Mouse (Mus musculus): ENCODE results near the gene Acads. TPM values are rescaled to one million over a fixed set of nuclear protein-coding genes. Genes with fewer than 3 reads are reported as not detected.

The Acads gene
- polyA plus RNA-seq, 1 experiment from 2014 or later: 141 TPM

DNA sequence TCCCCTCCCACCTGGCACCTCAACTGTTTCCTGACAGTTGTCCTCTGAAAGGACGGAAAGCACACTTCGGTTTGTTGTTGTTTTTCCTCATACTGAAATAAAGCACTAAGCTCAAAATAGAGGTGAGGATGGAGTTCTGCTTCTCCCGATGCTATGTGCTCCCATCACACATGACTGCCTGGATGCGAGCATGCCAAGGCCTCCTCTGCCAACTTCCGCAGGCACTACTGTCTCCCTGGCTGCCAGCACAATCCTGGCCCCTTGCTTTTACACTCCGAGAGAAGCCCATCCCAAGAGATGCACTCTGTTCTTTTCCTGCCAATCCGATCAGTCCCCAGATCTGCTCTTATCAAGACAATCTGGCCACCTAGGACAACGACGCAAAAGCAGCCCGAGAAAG is 24.4 kb upstream of the Acads start:
- no peaks in the 10 kb centered on the region for H3K27me3 ChIP-seq
- ATAC-seq: no peak
- in situ Hi-C loops (cut with MboI; ENCODE audit: low pct_unique_long_range_greater_than_20kb): no loop called here
- ChIA-PET POLR2A (interaction anchor here (2.1 kb wide), 1 partner anchor 8 kb away, joined by 6 read pairs; no protein-coding TSS in a partner anchor), CTCF (interaction anchor here (5.1 kb wide), 1 partner anchor 18 kb away, joined by 14 read pairs; no protein-coding TSS in a partner anchor)
- TF ChIP-seq CTCF (IDR thresholded peaks at IDR 0.05): no peak
- no peak for DNase-seq (ENCODE audit: low read depth, low spot score)

DNA sequence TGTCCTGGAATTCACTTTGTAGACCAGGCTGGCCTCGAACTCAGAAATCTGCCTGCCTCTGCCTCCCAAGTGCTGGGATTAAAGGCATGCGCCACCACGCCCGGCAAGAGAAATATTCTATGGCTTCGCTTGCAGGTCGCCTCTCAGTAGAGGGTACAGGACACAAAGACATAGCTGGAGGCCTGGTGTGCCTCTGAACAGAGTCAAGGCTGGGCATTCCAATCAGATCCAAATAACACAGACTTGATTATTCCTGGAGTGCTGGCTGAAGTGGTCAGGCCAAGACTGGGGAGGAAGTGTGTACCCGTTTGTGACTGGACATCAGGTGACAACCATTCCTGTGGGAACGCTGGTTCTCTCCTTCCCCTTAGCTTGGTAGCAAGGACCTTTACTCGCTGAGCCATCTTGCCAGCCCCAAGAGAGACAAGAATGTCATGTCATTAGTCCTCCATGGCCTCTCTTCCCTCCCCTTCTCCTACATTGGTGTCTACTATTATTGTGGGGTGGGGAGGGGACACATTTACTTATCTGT is 23.1 kb upstream of the Acads start:
- DNase-seq (ENCODE audit: low read depth, low spot score) (no peak), ATAC-seq (no peak)
- ChIA-PET CTCF (interaction anchor here (5.1 kb wide), 1 partner anchor 17 kb away, joined by 14 read pairs; no protein-coding TSS in a partner anchor), POLR2A (interaction anchor here (2.1 kb wide), 1 partner anchor 10 kb away, joined by 6 read pairs; no protein-coding TSS in a partner anchor)
- in situ Hi-C loops (cut with MboI; ENCODE audit: low pct_unique_long_range_greater_than_20kb): no loop called here
- H3K27me3 ChIP-seq: no peaks in the 10 kb centered on the region
- TF ChIP-seq CTCF (IDR thresholded peaks at IDR 0.05): no peak

DNA sequence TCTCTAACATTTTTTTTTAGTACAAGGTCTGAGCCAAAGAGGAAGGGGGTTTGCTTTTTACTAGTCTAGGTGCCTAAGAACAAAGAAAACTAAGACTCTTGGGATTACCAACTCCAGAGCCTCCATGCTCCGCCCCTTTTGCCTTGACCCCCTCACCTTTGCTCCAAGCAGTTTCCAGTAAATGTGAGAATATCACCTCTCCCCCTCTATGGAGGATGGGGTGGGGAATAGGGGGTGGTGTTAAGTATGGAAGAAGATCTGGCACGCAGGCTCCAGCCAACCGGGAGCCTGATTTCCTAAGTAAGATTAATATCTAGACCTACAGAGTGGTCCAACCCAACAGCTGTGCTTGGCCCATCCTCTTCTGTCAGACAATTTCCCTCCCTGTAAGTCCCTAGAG is 21.6 kb upstream of the Acads start:
- no peak for TF ChIP-seq CTCF (IDR thresholded peaks at IDR 0.05)
- ATAC-seq (no peak), DNase-seq (ENCODE audit: low read depth, low spot score) (no peak)
- ChIA-PET POLR2A (no interaction called here), CTCF (no interaction called here)
- no peaks in the 10 kb centered on the region for H3K27me3 ChIP-seq
- in situ Hi-C loops (cut with MboI; ENCODE audit: low pct_unique_long_range_greater_than_20kb): no loop called here

DNA sequence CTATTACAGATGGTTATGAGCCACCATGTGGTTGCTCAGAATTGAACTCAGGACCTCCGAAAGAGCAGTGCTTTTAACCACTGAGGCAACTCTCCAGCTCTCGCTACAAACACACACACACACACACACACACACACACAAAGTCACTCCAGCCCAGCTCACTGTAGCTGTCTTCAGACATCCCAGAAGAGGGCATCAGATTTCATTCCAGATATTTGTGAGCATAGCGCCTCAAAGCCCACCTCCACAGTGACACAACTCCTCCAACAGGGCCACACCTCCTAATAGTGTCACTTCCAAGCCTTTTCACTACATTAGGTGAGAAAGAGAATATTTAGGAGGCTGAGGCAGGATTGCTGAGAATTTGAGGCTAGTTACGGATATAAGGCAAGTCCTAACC is 20.0 kb upstream of the Acads start:
- H3K27me3 ChIP-seq: no peaks in the 10 kb centered on the region
- DNase-seq (ENCODE audit: low read depth, low spot score): no peak
- no peak for TF ChIP-seq CTCF (IDR thresholded peaks at IDR 0.05)
- POLR2A ChIA-PET: no interaction called here
- in situ Hi-C loops (cut with MboI; ENCODE audit: low pct_unique_long_range_greater_than_20kb): no loop called here
- CTCF ChIA-PET: no interaction called here
- ATAC-seq: no peak

DNA sequence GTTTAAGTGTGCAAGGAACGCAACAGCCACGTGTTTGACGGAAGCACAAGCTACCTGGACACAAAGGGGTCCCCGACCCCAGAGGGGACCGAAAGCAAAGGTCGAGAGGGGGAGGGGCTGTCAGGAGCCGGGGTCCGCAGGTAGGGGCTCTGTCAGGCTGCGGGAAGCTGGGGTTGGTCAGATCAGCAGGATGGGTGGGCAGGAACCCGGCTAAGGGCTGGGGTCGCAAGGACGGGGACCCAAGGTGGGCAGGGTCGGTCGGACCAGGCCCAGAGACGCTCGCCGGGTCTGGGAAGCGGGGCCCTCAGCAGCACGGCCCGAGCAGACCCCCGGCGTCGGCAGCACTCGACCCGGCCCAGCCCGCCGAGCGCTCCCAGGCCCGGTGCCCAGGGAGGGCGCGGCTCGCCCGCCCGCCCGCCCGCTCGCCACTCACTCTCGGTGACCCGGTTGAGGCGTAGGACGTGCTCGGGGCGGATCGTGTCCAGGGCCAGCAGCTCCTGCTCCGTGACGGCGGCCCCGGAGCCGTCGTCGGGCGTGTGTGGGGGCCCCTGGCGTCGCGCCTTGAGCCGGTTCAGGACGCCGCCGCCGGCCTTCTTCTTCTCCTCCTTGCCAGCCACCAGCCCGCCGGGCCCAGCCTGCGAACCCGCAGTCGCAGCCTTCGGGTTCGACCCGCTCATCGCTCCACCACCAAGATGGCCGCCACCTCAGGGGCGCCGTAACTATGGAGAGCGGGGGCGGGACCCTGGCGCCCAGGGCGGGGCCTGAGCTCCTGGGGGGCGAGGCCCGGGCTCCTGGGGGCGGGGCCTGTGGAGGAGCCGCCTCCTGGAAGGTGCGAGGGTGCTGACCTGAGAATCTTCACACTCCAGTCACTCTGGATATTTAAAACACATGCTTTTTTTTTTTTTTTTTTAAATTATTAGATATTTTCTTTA is 15.4 kb upstream of the Acads start, which contains the start of gene Unc119b:
Gene Unc119b (minus strand): TSS at position 742 of the 932 bp plus-strand sequence.
- H3K27me3 ChIP-seq: no peaks in the 10 kb centered on the region
- ChIA-PET POLR2A (interaction anchor here (0.6 to 1.9 kb wide), 2 partner anchors 9 to 11 kb away, joined by 3 to 5 read pairs; no protein-coding TSS in a partner anchor), CTCF (interaction anchor here (1.0 to 1.9 kb wide), 4 partner anchors 9 to 156 kb away, joined by 3 to 8 read pairs (median 4); no protein-coding TSS in a partner anchor)
- in situ Hi-C loops (cut with MboI; ENCODE audit: low pct_unique_long_range_greater_than_20kb): no loop called here
- ATAC-seq (peak; percentile 79), DNase-seq (ENCODE audit: low read depth, low spot score) (no peak)
- no peak for TF ChIP-seq CTCF (IDR thresholded peaks at IDR 0.05)

DNA sequence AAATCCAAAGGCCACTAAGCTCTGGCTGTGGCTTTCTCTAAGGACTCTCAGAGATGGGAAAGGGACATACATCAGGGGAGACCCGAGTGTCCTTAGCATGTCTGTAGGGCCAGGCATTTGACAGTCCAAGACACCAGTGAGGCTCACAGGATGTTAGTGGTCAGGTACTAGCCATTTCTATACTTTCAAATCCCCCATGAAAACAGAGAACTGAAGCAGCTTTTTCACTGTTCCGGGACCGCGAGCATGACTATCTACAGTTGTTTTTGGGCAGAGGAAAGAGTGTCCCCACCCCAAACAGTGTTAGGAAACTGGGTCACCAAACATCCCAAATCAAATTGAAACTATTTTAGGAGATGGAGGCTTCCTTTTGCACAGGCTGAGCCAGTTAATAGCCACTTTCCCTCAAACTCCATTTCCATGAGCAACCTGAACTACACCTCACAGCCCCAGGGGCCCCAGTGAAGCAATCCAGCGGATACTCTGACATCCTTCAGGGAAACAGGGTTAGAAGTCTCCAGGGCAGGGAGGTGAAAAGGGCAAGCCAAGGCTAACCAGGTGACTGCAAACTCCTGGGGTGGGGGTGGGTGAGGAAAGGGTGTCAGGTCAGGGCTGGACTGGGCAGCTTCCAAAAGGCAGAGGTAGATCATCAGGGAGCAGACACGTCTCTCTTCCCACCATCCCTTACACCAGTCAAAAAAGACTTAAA is 14.4 kb upstream of the Acads start:
- ATAC-seq (no peak), DNase-seq (ENCODE audit: low read depth, low spot score) (no peak)
- H3K27me3 ChIP-seq: no peaks in the 10 kb centered on the region
- POLR2A ChIA-PET: interaction anchor here (0.6 to 1.9 kb wide), 2 partner anchors 8 to 12 kb away, joined by 3 to 5 read pairs; no protein-coding TSS in a partner anchor
- in situ Hi-C loops (cut with MboI; ENCODE audit: low pct_unique_long_range_greater_than_20kb): no loop called here
- CTCF ChIA-PET: interaction anchor here (1.0 to 1.4 kb wide), 3 partner anchors 12 to 58 kb away, joined by 3 read pairs; no protein-coding TSS in a partner anchor
- no peak for TF ChIP-seq CTCF (IDR thresholded peaks at IDR 0.05)

DNA sequence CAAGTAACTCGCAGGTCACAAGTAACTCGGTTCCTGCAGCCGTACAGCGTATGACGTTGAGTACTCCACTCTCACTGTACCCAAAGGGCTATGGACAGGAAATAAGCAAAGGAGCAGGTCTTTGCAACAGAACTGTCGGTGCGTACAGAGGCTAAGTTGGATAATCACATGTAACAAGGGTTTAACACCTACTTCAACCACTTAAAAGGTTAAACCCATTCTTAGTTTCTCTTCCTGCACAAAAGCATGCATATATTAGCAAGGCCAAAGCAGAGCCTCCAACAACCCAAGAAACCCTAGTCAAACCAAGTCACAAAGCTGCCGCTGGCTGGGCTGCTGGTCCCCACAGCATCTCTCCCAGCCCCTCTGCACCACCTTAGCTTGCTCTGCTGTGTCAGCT is 13.3 kb upstream of the Acads start:
- ChIA-PET CTCF (interaction anchor here (1.0 to 1.4 kb wide), 2 partner anchors 49 to 59 kb away, joined by 3 read pairs; no protein-coding TSS in a partner anchor), POLR2A (no interaction called here)
- no peak for ATAC-seq
- no peaks in the 10 kb centered on the region for H3K27me3 ChIP-seq
- TF ChIP-seq CTCF (IDR thresholded peaks at IDR 0.05): no peak
- in situ Hi-C loops (cut with MboI; ENCODE audit: low pct_unique_long_range_greater_than_20kb): no loop called here
- DNase-seq (ENCODE audit: low read depth, low spot score): no peak

DNA sequence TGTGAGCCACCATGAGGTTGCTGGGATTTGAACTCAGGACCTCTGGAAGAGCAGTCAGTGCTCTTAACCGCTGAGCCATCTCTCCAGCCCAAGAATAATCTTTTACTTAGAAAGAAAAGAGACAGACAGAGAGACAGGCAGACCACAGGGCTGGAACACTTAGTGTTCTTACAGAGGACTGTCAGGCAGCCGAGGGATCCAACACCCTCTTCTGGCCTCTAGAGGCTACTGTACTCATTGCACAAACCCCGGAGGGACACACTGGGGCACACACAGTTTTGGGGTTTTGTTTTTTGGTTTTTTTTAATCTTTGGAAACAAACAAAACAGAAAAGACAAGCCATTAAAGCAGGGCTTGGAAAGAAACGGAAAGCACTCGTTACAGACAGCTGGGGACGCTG is 10.2 kb upstream of the Acads start:
- ChIA-PET CTCF (no interaction called here), POLR2A (interaction anchor here (0.6 kb wide), 1 partner anchor 360 kb away, joined by 3 read pairs; no protein-coding TSS in a partner anchor)
- no peak for ATAC-seq
- in situ Hi-C loops (cut with MboI; ENCODE audit: low pct_unique_long_range_greater_than_20kb): loop anchor here (5.0 kb wide), 1 partner anchor 108 kb away; the partner anchor contains the start of gene Pop5
- TF ChIP-seq CTCF (IDR thresholded peaks at IDR 0.05): no peak
- H3K27me3 ChIP-seq: no peaks in the 10 kb centered on the region
- DNase-seq (ENCODE audit: low read depth, low spot score): no peak

DNA sequence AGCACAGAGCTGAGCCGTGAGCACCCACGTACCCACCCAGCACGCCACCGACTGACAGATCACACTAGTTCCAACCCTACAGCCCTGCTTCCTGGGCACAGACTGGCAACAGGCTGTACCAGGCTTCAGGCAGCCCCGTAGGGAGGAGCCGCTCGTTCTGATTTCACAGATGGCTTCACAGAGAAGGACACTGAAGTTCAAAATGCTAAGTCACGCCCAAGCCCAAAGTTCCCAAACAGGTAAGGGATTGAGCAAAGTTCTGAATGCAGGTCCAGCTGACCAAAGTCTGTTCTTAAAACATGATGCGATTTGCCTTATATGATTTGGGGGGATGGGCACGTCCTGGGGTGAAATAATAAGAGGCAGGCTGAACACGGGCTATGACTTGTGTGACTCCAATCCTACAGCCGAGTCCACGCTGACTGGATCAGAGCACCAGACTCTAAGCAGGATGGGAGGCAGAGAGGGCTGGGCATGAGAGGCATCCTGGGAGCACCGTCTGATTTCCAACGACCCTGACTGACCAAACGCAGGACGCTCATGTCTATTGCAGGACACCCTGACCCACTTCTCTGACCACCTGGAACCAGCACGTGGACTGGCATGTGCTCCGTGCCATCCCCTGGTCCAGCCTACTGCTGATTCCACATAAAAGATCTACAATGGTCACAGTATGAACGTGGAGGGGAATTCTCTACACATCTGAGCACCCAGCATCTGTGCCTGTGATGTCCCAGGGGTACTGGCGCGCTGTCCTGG is 8.5 kb upstream of the Acads start:
- ChIA-PET POLR2A (no interaction called here), CTCF (no interaction called here)
- ATAC-seq: no peak
- H3K27me3 ChIP-seq: no peaks in the 10 kb centered on the region
- DNase-seq (ENCODE audit: low read depth, low spot score): no peak
- in situ Hi-C loops (cut with MboI; ENCODE audit: low pct_unique_long_range_greater_than_20kb): loop anchor here (5.0 kb wide), 1 partner anchor 110 kb away; the partner anchor contains the start of gene Pop5
- TF ChIP-seq CTCF (IDR thresholded peaks at IDR 0.05): no peak

Data from Patski (cell line).